Mouse (Mus musculus): ENCODE results near the gene Sppl3.

DNA sequence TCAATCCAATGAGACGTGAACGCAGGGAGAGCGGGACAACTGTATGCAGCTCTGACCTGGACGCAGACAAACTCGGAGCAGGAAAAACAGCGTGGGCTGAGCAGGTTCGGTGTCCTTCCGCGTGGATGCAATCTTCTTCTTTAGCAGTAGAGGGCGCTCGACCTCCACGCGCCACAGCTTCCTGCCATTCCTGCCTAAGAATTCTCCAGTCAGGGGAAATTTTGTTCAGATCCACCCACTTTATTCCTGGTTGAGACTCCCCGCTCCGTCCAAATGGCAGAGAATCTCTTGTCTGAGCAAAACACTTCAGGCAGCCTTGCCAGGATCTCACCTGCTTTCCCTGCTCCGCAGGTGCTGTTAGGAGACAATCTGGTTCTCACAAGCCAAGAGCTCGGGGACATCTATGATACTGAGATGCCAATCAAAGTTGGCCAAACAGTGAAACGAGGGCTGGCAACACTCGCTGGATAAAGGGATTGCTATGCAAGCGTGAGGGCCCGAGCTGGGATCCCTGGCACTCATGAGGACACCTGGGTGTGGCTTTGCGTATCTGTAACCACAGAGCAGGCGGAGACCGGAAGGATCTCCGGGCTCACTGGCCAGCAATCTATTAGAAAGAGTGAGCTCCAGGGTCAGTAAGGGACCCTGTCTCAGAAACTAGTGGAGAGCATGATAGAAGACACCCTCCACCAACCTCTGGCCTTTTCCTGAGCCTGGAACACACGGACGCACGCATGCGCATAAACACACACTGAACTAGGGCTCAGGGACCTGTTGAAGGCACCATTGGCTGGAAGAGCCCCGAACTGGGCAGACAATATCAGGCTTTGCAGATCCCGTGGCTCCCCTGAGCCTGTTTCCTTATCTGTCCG lies 31.5 kb upstream of the Sppl3 start:
- TF ChIP-seq CTCF (IDR thresholded peaks at IDR 0.05; ENCODE audit: extremely low read depth, insufficient read depth, insufficient read length, insufficient replicate concordance) (peak; percentile 98), POLR2A (IDR thresholded peaks at IDR 0.05; ENCODE audit: low read depth, low read length) (no peak)
